8 mouse cellular contexts compared by ENCODE assay signal in the genomic region with DNA sequence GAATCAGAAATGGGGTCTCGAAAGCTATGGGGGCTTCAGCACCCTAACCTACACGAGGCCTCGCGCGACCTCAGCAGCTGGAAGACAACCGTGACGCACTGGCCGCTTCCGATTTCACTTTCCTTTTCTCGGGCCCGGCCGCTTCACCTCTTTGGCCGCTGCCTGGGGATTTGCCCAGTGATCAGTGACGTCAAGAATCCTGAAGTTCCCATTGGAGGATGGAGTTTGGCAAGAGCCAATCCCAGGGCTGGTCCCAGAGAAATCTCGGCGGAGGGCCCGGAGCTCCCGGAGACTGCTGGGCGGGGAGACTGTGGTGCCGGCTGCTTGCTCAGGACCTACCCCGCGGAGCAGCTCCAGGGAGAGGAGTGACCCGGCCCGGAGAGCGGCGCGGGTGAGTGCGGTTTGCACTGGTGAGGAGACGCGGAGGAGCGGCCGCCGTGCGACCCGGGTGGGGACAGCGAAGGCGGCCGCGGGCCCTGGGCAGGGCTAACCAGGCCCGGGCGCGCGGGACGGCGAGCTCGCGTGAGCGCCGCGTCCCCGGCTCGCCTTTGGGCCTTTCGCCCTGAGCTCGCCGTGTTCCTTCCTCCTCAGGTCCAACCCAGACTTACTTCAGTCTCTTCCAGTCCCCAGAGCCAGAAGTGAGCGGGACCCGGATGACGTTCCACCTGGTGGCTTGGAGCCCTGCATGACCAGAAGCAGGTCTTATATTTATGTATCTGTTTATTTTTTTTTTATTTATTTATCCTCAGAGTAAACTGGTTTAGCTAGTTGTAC. TPM values are rescaled to one million over a fixed set of nuclear protein-coding genes. Genes with fewer than 3 reads are reported as not detected.
DNase-seq lines count a peak whose midpoint lies in the region; ATAC-seq lines count a peak whose summit lies in the region.

A gene (plus strand): TSS at position 261 of the 774 bp plus-strand sequence.

- H3K27ac ChIP-seq in lung, embryonic 16.5 days (ENCODE audit: low read length), result peak within 1 kb of the TSS; percentile 94

- peak; percentile 95 to 99 for ATAC-seq in hematopoietic stem cell, adult 5-6 weeks (replicated peaks in 1 of 2; ENCODE audit: insufficient read depth in 1 of 2, low FRiP score in 2 of 2, low TSS enrichment in 1 of 2, low read depth in 1 of 2, poor library complexity in 2 of 2, severe bottlenecking in 2 of 2)
- peak; percentile 99 for ATAC-seq in lung, embryonic 16.5 days (ENCODE audit: low read depth)

- peak within 1 kb of the TSS; percentile 77 for H3K4me3 ChIP-seq in lung, embryonic 16.5 days (ENCODE audit: low read length)

- peaks cover 13% of the 10 kb centered on the region; the same call in 1 of the 2 replicates for H3K4me1 ChIP-seq in lung, embryonic 16.5 days (replicated peaks; ENCODE audit: control insufficient read depth, insufficient read depth, low read length)

- peak; percentile 89 for DNase-seq in MEL-GATA-1-ER (ENCODE audit: extremely low read depth, low read depth)
- DNase-seq in cerebellum, adult 8-10 months, result peak; percentile 98
- DNase-seq in forelimb bud, embryonic 11.5 days (ENCODE audit: low read depth, low spot score), result peak; percentile 98
- DNase-seq in layer of hippocampus, adult 9-10 months (ENCODE audit: low spot score), result peak; percentile 98
- DNase-seq in ovary, postnatal 10 days (ENCODE audit: low spot score), result peak; percentile 98
- DNase-seq in thymus, postnatal 10 days (ENCODE audit: low spot score in 2 of 2), result peak; percentile 91 to 93

- WGBS in lung, embryonic 16.5 days, result under 1% methylated on average over 58 of the region's 58 CpGs

- H3K36me3 ChIP-seq in lung, embryonic 16.5 days (ENCODE audit: control insufficient read depth, insufficient read depth, low read length), result no peaks in the 10 kb centered on the region

- peak within 1 kb of the TSS; percentile 92 for H3K9ac ChIP-seq in lung, embryonic 16.5 days (ENCODE audit: low read length)

- no peaks in the 10 kb centered on the region for H3K27me3 ChIP-seq in lung, embryonic 16.5 days (ENCODE audit: control insufficient read depth, insufficient read depth, low read depth, low read length)

- peak within 1 kb of the TSS; percentile 70 for H3K4me2 ChIP-seq in lung, embryonic 16.5 days (ENCODE audit: low read depth, low read length)

- no peaks in the 10 kb centered on the region for H3K9me3 ChIP-seq in lung, embryonic 16.5 days (ENCODE audit: control insufficient read depth, low read length)

RNA-seq across cellular contexts. Expression of the gene that starts here (rescaled TPM):
- 22.2 and 27.6 TPM in 2 replicates for total RNA-seq in hematopoietic stem cell, adult 5-6 weeks (2017)
- 40.6 and 44.4 TPM in 2 replicates for polyA plus RNA-seq in lung, embryonic 16.5 days (2015; fragmentation: Nextera tagmentation; extraction: Ambion mirVana)

Comparison
In these comparisons a context has a peak if more than half of its experiments do, and no peak if none do; other contexts are left out.
1. Peak in every context shown above with its lines: DNase-seq, ATAC-seq, H3K4me3 ChIP-seq and H3K27ac ChIP-seq.